Mouse (Mus musculus) heart, embryonic 16.5 days (tissue): Measurements from ENCODE around the gene Hoxa4. TPM values are rescaled to one million over a fixed set of nuclear protein-coding genes. Genes with fewer than 3 reads are reported as not detected.

Experiments
- ATAC-seq: fragments of 200-750 bp; cut with Nextera tagmentation; replicated peaks from 2 replicates; pipeline ENCODE4 v1.8.0; 2017; ENCODE audit warnings: moderate number of reproducible peaks; ENCODE audit not compliant: insufficient read depth, low FRiP score; ENCODE audit errors: extremely low read depth
- H3K27ac ChIP-seq: fragments of 300-500 bp; sonication (generic); 2 replicates; pipeline ENCODE4 v1.5.1; 2014; ENCODE audit warnings: mild to moderate bottlenecking, low read length, control low read depth, moderate library complexity
- H3K27me3 ChIP-seq: fragments of 300-500 bp; sonication (generic); 2 replicates; pipeline ENCODE4 v1.6.1; 2014; ENCODE audit warnings: low read length, mixed read lengths; ENCODE audit not compliant: control insufficient read depth, insufficient read depth
- H3K36me3 ChIP-seq: fragments of 300-500 bp; sonication (generic); 2 replicates; pipeline ENCODE4 v1.6.1; 2014; ENCODE audit not compliant: control insufficient read depth, insufficient read depth
- H3K4me1 ChIP-seq: fragments of 300-500 bp; sonication (generic); 2 replicates; pipeline ENCODE4 v1.6.1; 2014; ENCODE audit warnings: low read length, mixed read lengths; ENCODE audit not compliant: control insufficient read depth, insufficient read depth
- H3K4me2 ChIP-seq: fragments of 300-500 bp; sonication (generic); 2 replicates; pipeline ENCODE4 v1.6.1; 2014; ENCODE audit warnings: low read depth, mild to moderate bottlenecking, control low read depth, low read length
- H3K4me3 ChIP-seq: fragments of 300-500 bp; sonication (generic); 2 replicates; pipeline ENCODE4 v1.5.1; 2014; ENCODE audit warnings: mild to moderate bottlenecking, control low read depth, low read length
- H3K9ac ChIP-seq: fragments of 300-500 bp; sonication (generic); 2 replicates; pipeline ENCODE4 v1.6.1; 2014; ENCODE audit warnings: low read length, control low read depth
- H3K9me3 ChIP-seq: fragments of 300-500 bp; sonication (generic); replicated peaks from 2 replicates; pipeline ENCODE4 v1.6.1; 2016; ENCODE audit warnings: low read length; ENCODE audit not compliant: control insufficient read depth
- WGBS: fragments of 180-500 bp; shearing (Covaris S2); extraction: QIAGEN DNeasy Blood & Tissue Kit; methylation state at CpG from one replicate; pipeline ENCODE4 v1.1.7; 2014; 5-methylcytosine and 5-hydroxymethylcytosine counted together
- polyA plus RNA-seq: library from polyadenylated mRNA; unstranded; fragments of >200 nt; fragmentation: Nextera tagmentation; extraction: Ambion mirVana; gene quantifications from 2 replicates; pipeline ENCODE4 v1.2.1, GENCODE M21; 2015

Hoxa4 gene
- polyA plus RNA-seq, 1 experiment from 2014 or later: not detected

DNA sequence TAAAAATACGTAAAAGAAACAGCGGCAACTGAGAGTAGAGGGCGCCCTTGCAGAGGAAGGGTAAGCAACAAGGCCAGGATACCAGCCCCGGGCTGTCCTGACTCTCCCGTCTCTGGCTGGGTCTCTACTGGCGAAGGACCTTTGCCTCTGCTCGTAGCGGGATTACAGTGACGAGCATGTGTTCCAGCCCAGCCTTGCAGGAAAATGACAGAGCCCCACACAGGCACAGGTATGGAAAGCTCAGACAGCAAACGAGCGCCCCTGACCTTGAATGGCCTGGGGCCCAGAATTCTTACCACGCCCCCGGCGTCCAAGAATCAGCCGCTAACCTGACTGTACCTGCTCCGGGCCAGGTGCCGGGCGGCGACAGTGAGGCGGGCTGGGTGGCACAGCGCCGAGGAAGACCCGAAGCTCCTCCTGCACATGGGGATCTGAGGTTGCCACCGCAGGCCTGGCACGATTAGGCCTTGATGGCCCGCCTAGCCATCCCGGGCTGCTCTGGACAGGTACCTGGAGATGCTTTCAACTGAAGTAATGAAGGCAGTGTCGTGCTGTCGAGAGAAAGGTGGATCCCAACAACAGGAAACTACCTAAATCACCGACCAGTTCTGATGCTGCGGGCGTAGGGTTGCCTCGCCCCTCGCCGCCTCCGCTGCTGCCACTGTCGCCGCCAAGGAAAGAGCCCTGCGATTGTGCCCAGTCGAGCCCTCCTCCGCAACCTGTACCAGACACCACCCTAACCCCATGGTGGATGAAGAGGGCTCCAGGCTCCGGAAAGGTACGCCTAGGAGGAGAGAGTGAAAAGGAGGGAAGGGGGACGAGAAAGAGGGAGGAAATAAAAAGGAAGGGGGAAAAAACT is 38.2 kb upstream of the Hoxa4 start:
- no peak for ATAC-seq
- 3% methylated on average over 44 of the region's 44 CpGs for whole genome bisulfite sequencing
- Histone ChIP-seq H3K36me3 (no peaks in the 10 kb centered on the region), H3K9ac (no peak overlapping the region), H3K4me2 (no peak overlapping the region), H3K9me3 (no peaks in the 10 kb centered on the region), H3K27me3 (peaks cover 85% of the 10 kb centered on the region), H3K27ac (no peak overlapping the region), H3K4me1 (no peaks in the 10 kb centered on the region), H3K4me3 (no peak overlapping the region)

DNA sequence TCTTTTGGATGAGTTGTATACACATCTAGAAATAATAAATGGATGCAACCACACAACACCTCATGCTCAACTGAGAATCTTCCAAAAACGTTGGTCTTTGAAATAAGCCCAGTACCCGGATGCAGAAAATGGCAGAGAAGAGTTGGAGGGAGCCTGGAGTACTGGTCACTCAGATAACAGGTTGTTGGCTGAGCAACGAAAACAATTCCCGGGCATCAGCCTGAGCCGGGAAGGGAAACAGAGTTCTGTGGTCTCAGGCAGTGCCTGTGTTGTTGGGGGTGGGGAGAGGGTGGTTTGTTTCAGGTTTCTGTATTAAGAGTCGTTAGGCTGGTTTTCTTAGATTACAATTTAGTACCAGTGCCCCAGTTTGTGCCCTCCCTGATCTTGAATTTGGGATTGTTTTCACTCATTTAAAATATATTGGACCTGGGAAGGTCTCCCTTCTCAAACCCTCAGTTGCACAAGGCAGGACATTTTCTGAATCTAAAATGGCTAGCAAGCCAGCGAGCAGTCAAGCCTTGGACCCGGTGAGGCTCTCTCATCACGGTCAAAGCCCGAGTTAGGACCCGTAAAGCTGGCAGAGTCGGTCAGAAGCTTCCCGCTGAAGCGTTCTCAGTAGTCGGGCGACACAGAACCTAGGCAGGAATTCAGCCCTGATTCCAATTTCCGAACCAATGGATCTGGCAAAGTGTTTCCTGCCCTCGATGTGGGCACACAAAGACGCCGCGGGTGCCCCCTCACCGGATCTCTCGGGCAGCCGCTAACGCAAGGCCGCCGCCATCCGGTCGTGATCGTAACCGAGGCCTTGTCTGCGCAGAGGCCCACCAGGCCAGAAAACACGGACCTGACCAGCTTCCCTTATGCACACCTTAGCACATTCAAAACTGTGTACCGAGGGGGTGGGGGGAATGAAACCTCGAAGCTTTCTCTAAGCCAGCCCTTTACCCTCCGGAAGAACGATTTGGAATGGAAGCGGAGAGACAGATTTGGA is 37.2 kb upstream of the Hoxa4 start:
- H3K9ac ChIP-seq: no peak overlapping the region
- no peak for ATAC-seq
- H3K27me3 ChIP-seq: peaks cover 83% of the 10 kb centered on the region
- no peaks in the 10 kb centered on the region for H3K9me3 ChIP-seq
- 2% methylated on average over 38 of the region's 38 CpGs for WGBS
- no peak overlapping the region for H3K4me2 ChIP-seq
- H3K36me3 ChIP-seq: no peaks in the 10 kb centered on the region
- H3K4me3 ChIP-seq: no peak overlapping the region
- H3K27ac ChIP-seq: no peak overlapping the region
- no peaks in the 10 kb centered on the region for H3K4me1 ChIP-seq

DNA sequence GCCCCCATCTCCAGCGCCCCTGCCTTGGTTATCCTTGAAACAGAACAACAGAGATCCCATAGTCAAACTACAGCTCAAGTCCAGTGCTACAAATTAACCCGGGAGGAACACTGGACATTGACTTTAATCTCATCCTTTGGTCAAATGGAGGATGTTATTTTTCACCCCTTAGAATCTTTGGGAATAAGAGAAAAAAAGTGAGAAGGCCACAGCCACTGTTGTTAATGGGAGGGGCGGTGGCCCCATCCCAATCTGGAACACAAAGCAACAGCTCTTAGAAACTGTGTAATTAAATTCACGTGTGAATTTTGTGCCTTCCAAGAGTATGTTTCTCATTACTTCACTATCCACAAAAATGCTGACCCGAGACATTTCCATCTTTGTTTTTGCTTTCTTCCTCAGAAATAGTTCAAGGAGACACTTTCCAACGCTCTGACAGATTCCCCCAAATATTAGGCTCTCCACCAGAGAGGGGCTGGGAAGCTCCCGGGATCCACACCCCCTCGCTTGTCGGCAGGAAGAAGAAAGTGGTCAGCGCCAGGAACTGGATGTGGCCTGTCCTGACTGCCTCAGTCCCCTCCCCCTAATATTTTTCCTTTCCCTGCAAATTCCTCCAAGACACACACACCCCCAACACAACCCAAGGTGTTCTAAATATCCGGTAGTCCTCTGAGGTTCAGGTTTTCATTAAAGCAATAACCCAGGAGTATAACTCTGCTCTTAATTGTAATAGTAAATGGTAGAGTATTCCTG is 36.1 kb upstream of the Hoxa4 start:
- no peaks in the 10 kb centered on the region for H3K36me3 ChIP-seq
- no peak overlapping the region for H3K9ac ChIP-seq
- no peak overlapping the region for H3K27ac ChIP-seq
- H3K4me3 ChIP-seq: no peak overlapping the region
- no peaks in the 10 kb centered on the region for H3K9me3 ChIP-seq
- H3K4me1 ChIP-seq: no peaks in the 10 kb centered on the region
- H3K4me2 ChIP-seq: no peak overlapping the region
- WGBS: 9% methylated on average over 11 of the region's 11 CpGs
- ATAC-seq: no peak
- H3K27me3 ChIP-seq: peaks cover 86% of the 10 kb centered on the region

DNA sequence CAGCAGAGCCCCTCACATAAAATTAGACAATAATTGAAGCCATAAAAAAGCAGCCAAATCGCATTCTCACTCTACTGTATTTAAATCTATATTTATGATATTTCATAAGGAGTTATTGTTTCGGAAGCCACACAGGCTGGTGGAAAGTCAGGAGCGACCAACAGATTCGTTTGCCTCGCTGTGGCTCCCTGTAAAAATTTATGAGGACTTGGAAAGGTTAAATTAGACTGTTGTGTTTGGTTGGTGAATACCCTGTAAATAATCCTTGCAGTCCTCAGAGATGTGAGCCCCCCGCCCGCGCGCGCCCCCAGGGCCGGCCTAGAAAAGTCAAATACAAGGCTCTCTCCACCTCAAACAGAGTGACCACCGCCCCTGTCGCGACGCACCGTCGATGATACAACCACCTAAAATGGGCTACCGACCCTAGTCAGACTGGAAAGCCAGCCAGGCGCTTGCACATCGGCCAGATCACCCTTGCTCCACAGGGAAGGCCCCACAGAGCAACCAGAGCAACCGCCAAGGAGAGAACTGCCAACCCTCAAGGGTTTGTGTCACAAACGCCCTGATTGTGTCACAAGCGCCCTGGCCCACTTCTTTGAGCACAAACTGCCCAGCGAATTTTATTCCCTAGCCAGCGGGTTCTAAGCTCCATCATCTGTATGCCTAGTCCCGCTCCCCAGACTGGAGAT is 35.2 kb upstream of the Hoxa4 start:
- Histone ChIP-seq H3K4me2 (no peak overlapping the region), H3K27me3 (peaks cover 88% of the 10 kb centered on the region), H3K4me3 (no peak overlapping the region), H3K4me1 (no peaks in the 10 kb centered on the region; the same call in 1 of the 2 replicates), H3K9me3 (no peaks in the 10 kb centered on the region), H3K36me3 (no peaks in the 10 kb centered on the region), H3K9ac (no peak overlapping the region), H3K27ac (no peak overlapping the region)
- WGBS: 6% methylated on average over 26 of the region's 26 CpGs
- ATAC-seq: no peak

DNA sequence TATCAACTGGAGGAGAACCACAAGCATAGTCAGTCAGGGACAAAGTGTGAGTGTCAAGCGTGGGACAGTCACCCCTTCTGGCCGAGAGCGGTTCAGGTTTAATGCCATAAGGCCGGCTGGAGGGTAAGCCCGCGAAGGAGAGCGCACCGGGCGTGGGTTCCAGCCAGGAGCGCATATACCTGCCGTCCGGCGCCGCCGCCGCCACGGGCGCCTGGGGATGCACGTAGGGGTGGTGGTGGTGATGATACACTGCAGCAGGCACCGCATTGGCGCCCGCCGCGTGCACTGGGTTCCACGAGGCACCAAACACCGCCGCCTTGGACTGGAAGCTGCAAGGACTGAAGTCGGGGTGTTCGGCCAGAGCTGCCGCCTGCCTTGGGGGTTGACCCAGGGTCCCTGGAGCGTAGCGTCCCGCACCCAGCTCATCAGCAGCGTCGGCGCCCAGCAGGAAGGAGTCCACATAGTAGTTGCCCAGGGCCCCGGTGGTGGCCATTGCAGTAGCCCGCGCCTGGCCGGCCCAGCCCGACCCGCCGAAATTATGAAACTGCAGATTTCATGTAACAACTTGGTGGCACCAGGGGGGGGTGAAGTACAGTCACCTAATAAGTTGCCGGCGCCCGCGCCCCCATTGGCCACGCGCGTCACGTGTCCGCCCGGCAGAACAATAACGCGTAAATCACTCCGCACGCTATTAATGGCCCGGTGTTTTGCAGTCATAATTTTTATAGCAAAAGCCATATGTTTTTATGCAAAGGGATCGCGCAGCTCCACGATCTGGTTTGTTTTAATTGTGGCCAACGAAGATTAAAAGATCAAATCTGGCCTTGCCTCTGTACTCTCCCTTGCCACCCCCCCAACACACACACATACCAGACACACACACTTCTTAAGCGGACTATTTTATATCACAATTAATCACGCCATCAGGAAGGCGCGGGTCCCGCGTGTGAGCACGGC is 34.3 kb upstream of the Hoxa4 start:
- Histone ChIP-seq H3K27me3 (peaks cover 91% of the 10 kb centered on the region), H3K27ac (no peak overlapping the region), H3K4me3 (no peak overlapping the region), H3K9me3 (no peaks in the 10 kb centered on the region), H3K36me3 (no peaks in the 10 kb centered on the region), H3K4me2 (no peak overlapping the region), H3K4me1 (peaks cover 3% of the 10 kb centered on the region), H3K9ac (no peak overlapping the region)
- no peak for ATAC-seq
- 2% methylated on average over 69 of the region's 69 CpGs for WGBS

DNA sequence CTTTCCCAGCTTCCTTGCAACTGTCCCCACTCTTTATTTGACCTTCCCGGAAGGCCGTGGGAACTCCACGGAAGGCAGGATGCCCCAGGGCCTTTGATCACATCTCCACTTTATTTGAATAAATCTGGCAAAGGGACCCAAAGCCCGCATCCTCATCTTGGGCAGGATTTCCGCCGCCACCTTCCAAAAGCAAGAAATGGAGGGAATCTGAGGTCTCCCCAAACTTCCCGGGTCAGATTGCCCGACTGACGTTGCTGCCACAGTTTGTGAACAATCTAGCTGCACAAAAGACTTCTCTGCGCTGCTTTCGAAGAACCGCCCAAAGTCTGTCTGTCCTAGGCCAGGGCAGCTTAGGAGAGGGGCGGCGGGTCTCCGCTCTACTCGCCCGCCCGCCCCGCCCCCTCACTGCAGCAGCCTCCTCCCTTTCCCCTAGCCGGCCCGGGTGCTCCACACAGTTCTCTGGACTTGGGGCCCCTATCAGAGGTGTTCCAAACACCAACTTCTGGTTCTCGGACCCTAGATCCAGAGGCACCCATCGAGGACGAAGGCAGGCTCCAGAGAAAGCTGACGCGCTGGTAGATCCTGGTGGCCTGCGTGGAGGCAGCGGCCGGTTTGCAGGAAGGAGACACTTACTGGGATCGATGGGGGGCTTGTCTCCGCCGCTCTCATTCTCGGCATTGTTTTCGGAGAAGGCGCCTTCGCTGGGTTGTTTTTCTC is 33.5 kb upstream of the Hoxa4 start:
- H3K36me3 ChIP-seq: no peaks in the 10 kb centered on the region
- no peak for ATAC-seq

DNA sequence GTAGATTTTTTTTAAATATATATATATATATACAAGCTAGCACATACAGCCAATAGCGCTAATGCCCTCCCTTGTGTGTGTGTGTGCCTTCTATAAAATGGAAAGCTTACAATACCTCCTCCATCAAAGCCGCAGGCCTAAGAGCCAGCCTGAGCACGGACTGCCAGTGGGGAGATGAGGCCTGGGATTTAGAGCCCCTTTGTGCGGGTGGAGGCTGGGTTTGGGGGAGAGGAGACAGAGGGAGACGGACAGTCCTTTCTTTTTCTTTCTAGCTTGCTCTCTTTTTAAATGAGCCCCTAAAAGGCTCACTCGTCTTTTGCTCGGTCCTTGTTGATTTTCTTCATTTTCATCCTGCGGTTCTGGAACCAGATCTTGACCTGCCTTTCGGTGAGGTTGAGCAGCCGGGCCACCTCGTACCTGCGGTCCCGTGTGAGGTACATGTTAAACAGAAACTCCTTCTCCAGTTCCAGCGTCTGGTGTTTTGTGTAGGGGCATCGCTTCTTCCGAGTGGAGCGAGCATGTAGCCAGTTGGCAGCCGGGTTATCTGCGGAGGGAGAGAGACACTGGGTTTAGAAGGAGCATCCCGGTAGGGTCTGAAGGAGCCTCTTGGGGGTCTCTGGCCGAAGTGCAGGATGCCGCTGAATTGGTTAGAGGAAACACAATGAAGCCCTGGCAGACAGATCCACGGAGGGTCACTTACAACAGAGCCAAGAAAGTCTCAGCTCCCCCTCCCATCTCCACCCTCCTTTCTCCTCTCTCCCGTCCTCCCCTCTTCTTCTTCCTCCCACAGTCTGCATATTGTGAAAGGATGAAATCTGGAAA is 32.6 kb upstream of the Hoxa4 start:
- Histone ChIP-seq H3K4me2 (no peak overlapping the region), H3K4me1 (peaks cover 3% of the 10 kb centered on the region), H3K9me3 (no peaks in the 10 kb centered on the region), H3K36me3 (no peaks in the 10 kb centered on the region), H3K27me3 (peaks cover 93% of the 10 kb centered on the region), H3K27ac (no peak overlapping the region), H3K9ac (no peak overlapping the region), H3K4me3 (no peak overlapping the region)
- WGBS: 6% methylated on average over 24 of the region's 24 CpGs
- ATAC-seq: no peak

More for the DNA sequence above, 33.5 kb upstream of the Hoxa4 start:
- no peak overlapping the region for H3K9ac ChIP-seq
- peaks cover 93% of the 10 kb centered on the region for H3K27me3 ChIP-seq
- no peak overlapping the region for H3K4me3 ChIP-seq
- H3K9me3 ChIP-seq: no peaks in the 10 kb centered on the region
- H3K4me1 ChIP-seq: peaks cover 3% of the 10 kb centered on the region
- H3K4me2 ChIP-seq: no peak overlapping the region
- 2% methylated on average over 36 of the region's 36 CpGs for WGBS
- no peak overlapping the region for H3K27ac ChIP-seq
